Mouse (Mus musculus) thymus, adult 2 months (tissue): Measurements from ENCODE around the gene Rbm4b. TPM values are rescaled to one million over a fixed set of nuclear protein-coding genes. Genes with fewer than 3 reads are reported as not detected.
"Not testable (repeated sequence)": the region's sequence is repeated elsewhere in the genome, so short reads cannot be mapped to it uniquely, and the experiment has no call there.

Source experiments
- DNase-seq: peaks from one replicate; pipeline ENCODE4 v3.0.0; 2021
- H3K27ac ChIP-seq: fragments of 200-500 bp; 2 replicates; pipeline ENCODE4 v1.5.1; 2012; ENCODE audit warnings: low read length, control low read depth; ENCODE audit not compliant: control insufficient read depth, insufficient read depth
- H3K27me3 ChIP-seq: fragments of 200-500 bp; 2 replicates; pipeline ENCODE4 v1.6.1; 2012; ENCODE audit warnings: mild to moderate bottlenecking, low read length, moderate library complexity, mixed read lengths; ENCODE audit not compliant: control insufficient read depth, insufficient read depth
- H3K36me3 ChIP-seq: fragments of 200-500 bp; 2 replicates; pipeline ENCODE4 v1.6.1; 2012; ENCODE audit warnings: mild to moderate bottlenecking, low read length, moderate library complexity; ENCODE audit not compliant: control insufficient read depth, insufficient read depth
- H3K4me1 ChIP-seq: fragments of 200-500 bp; replicated peaks from 2 replicates; pipeline ENCODE4 v1.6.1; 2012; ENCODE audit warnings: low read length; ENCODE audit not compliant: control insufficient read depth, insufficient read depth
- H3K4me3 ChIP-seq: fragments of 200-500 bp; 2 replicates; pipeline ENCODE4 v1.5.1; 2012; ENCODE audit warnings: mild to moderate bottlenecking, low read length, control low read depth, moderate library complexity; ENCODE audit not compliant: control insufficient read depth, insufficient read depth
- CTCF ChIP-seq: fragments of 200-500 bp; IDR thresholded peaks from 2 replicates; pipeline ENCODE4 v1.5.1; 2012; ENCODE audit warnings: mild to moderate bottlenecking, control low read depth, low read length, moderate library complexity, borderline replicate concordance; ENCODE audit not compliant: control insufficient read depth, poor library complexity, insufficient read depth; ENCODE audit errors: extremely low read depth
- POLR2A ChIP-seq: fragments of 200-500 bp; IDR thresholded peaks from 2 replicates; pipeline ENCODE4 v1.6.1; 2012; ENCODE audit warnings: mild to moderate bottlenecking, low read length, control low read depth, moderate library complexity; ENCODE audit not compliant: control insufficient read depth, poor library complexity, insufficient read depth; ENCODE audit errors: extremely low read depth
- WGBS: fragments of 180-500 bp; shearing (Covaris S2); methylation state at CpG from one replicate; pipeline ENCODE4 v1.1.7; 2018; 5-methylcytosine and 5-hydroxymethylcytosine counted together
- polyA plus RNA-seq: library from polyadenylated mRNA; depleted of rRNA; stranded (reverse); fragments of >200 nt; gene quantifications from 2 replicates; pipeline ENCODE4 v1.2.3, GENCODE M21; 2012

Gene Rbm4b
- polyA plus RNA-seq, 1 experiment = 20.2 TPM

DNA sequence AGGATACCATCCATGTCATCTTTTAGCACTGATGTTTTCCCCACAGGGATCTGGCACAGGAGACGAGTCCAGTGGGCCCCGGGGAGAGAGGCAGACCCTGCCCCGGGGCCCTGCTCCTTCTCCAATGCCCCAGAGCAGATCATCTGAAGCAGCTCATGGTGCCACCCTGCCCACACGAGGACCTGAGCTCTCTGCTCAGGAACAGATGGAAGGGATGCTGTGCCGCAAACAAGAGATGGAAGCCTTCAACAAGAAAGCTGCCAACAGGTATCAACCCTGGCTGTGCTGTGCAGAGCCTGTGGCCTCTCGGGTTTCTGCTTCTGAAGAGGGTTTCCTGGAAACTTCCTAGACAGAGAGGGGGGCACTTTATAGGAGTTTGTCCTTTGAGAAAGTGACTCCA, 6.3 kb upstream of the Rbm4b start:
- no peak for TF ChIP-seq CTCF
- no peak for TF ChIP-seq POLR2A
- DNase-seq = no peak
- Histone ChIP-seq H3K36me3 (no peaks in the 10 kb centered on the region), H3K4me3 (no peak overlapping the region), H3K4me1 (no peaks in the 10 kb centered on the region), H3K27me3 (no peaks in the 10 kb centered on the region), H3K27ac (no peak overlapping the region)
- 86% methylated on average over 6 of the region's 6 CpGs for WGBS

DNA sequence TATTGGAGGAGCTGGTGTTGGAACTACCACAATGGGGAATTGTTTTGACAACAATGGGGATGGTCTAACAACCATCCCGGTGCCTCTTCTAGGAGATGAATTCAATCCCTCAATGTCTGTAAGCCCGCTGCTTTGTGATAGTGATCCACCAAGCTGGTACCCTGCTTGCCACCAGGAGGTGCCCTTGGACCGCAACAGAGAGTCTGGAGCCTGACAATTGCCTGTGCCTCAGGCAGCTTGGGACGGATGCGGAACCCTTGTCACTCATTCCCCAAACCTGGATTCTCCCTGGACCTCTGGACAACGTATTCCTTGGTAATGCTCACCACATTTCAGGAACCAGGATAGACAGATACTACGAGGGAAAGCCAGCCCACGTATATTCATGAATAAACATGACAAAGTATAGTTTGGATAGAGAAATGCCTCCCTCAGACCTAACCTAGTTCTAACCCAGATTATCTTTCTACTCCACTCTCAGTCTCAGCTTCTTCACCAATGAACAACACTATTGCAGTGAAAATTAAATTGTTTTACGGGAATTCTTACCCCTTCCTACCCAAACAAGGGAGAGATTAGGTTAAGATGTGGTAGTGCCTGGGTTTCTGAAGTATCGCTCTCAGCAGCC, 618 bp upstream of the Rbm4b start:
- peaks cover 11% of the 10 kb centered on the region for H3K4me1 ChIP-seq
- peak overlapping the region; percentile 71 for H3K4me3 ChIP-seq
- H3K36me3 ChIP-seq = no peaks in the 10 kb centered on the region
- WGBS = under 1% methylated on average over 10 of the region's 10 CpGs
- no peaks in the 10 kb centered on the region for H3K27me3 ChIP-seq
- DNase-seq = peak; percentile 93
- no peak for TF ChIP-seq POLR2A
- TF ChIP-seq CTCF = peak; percentile 94
- H3K27ac ChIP-seq = peak overlapping the region; percentile 74

- Histone ChIP-seq H3K27ac (peak overlapping the region; percentile 63; the same call in 1 of the 2 replicates), H3K27me3 (no peaks in the 10 kb centered on the region)
Observed at GRCm38 (mm10) chr19:4756921-4757320, 624 bp downstream of the Rbm4b start.

DNA sequence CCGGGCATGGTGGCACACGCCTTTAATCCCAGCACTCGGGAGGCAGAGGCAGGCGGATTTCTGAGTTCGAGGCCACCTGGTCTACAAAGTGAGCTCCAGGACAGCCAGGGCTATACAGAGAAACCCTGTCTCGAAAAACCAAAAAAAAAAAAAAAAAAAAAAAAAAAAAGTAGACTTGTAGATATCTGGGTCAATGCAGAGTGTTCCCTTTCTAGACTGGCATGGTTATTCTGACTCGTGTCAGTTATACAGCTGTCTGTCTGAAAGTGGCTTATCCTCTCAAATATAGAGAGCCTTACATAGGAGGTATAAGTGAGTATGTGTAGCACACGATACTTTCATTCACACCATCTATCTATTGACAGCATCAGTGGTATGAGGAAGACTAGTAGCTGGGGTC, 4.2 kb downstream of the Rbm4b start:
- WGBS = 95% methylated on average over 7 of the region's 8 CpGs
- DNase-seq, H3K4me3 ChIP-seq, H3K27ac ChIP-seq, H3K27me3 ChIP-seq: not testable (repeated sequence)
- peaks cover 27% of the 10 kb centered on the region for H3K36me3 ChIP-seq
- peaks cover 11% of the 10 kb centered on the region for H3K4me1 ChIP-seq

More at GRCm38 (mm10) chr19:4756921-4757320, 624 bp downstream of the Rbm4b start:
- Histone ChIP-seq H3K36me3 (no peaks in the 10 kb centered on the region; the same call in 1 of the 2 replicates), H3K4me1 (peaks cover 11% of the 10 kb centered on the region), H3K4me3 (peak overlapping the region; percentile 71)
- TF ChIP-seq CTCF = no peak
- TF ChIP-seq POLR2A = no peak
- 13% methylated on average over 9 of the region's 9 CpGs for WGBS
- DNase-seq = no peak

DNA sequence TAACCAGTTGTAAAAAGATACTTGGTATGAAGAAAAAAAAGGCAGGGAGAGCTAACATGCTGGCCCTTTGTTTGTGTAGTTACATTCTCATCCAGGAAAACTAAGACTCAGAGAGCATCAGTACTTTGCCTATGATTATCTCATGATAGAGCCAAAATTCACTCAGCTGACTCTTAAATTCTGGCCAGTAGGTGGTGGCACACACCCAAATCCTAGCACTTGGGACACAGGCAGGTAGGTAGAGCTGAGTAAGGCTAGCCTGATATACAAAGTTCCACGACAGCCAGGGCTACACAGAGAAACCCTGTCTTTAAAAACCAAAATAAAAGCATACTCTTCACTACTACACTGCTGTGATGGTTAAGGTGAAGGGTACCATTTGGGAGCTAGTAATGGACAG, 6.6 kb downstream of the Rbm4b start:
- no peak for DNase-seq
- Histone ChIP-seq H3K36me3 (peaks cover 49% of the 10 kb centered on the region), H3K4me3 (no peak overlapping the region), H3K27ac (no peak overlapping the region), H3K27me3 (no peaks in the 10 kb centered on the region), H3K4me1 (peaks cover 3% of the 10 kb centered on the region)
- 63% methylated on average over 1 of the region's 1 CpGs for WGBS
- TF ChIP-seq CTCF = no peak
- TF ChIP-seq POLR2A = no peak

DNA sequence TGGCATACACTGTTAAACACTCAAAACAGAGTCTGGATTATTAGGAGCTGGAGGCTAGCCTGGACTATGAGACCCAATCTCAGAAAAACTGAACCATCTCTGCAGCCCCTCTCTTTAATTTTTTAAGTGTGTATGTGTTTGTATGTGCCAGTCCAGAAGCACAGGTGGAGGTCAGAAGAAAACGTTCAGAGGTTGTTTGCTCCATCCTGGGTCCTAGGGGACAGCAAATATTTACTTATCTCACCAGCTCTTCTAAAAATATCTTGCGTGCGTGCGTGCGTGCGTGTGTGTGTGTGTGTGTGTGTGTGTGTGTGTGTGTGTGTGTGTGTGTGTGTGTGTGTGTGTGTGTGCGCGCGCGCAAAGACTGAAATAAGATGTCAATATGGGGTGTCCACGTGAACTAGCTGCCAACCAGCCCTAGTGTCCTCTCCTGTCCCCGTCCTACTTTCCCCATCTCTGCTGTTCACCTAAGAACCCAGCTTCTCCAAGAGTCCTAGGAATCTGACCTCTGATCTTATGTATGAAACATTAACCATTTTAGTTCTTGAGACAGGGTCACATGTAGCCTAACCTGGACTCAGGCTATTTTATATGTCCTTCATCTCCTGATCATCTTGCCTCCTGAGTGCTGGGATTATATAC, 11.3 kb downstream of the Rbm4b start:
- no peak overlapping the region for H3K4me3 ChIP-seq

More for the DNA sequence above, 11.3 kb downstream of the Rbm4b start:
- no peak for TF ChIP-seq POLR2A
- no peak for TF ChIP-seq CTCF
- H3K4me1 ChIP-seq = no peaks in the 10 kb centered on the region
- DNase-seq = no peak
- 93% methylated on average over 12 of the region's 12 CpGs for WGBS
- H3K27me3 ChIP-seq = no peaks in the 10 kb centered on the region
- peaks cover 70% of the 10 kb centered on the region for H3K36me3 ChIP-seq
- no peak overlapping the region for H3K27ac ChIP-seq
